Comparison of ENCODE assay signal across 13 mouse cellular contexts in genomic region chr8:94549998-94550397, GRCm38 (mm10). TPM values are rescaled to one million over a fixed set of nuclear protein-coding genes. Genes with fewer than 3 reads are reported as not detected.
DNase-seq lines count a peak whose midpoint lies in the region; ATAC-seq and TF ChIP-seq lines count a peak whose summit lies in the region.
"Had no signal": no experiment of that assay in that cellular context is flagged by ENCODE, and none has a peak within 500 bp of the region (broad histone marks: within the 10 kb centered on the region; RNA-seq: fewer than 3 reads in every experiment).

No protein-coding gene starts in this region.

- peak; percentile 28 for DNase-seq in adrenal gland, adult 8-10 months
- no peak for DNase-seq in adrenal gland, postnatal 10 days
- DNase-seq in kidney, adult 11 months, result peak; percentile 31
- no peak for DNase-seq in MEL (ENCODE audit: low read depth, low spot score)
- peak; percentile 41 to 63 for DNase-seq in heart, postnatal 10 days
- DNase-seq in lung, postnatal 36 days, result no peak
- DNase-seq: lung, adult 2 months; thymus, postnatal 14 days had no signal

- H3K9ac ChIP-seq in kidney, embryonic 15.5 days, result no peak overlapping the region
- no peak overlapping the region for H3K9ac ChIP-seq in MEL (ENCODE audit: control insufficient read depth, low read depth, low read length, poor library complexity, severe bottlenecking)
- H3K9ac ChIP-seq: hindbrain, embryonic 15.5 days; neural tube, embryonic 12.5 days had no signal

- no peaks in the 10 kb centered on the region for H3K9me3 ChIP-seq in kidney, embryonic 15.5 days (replicated peaks)
- H3K9me3 ChIP-seq in MEL (replicated peaks; ENCODE audit: insufficient read depth, low read length), result no peaks in the 10 kb centered on the region
- H3K9me3 ChIP-seq: hindbrain, embryonic 15.5 days; megakaryocyte, embryonic 14.5 days; neural tube, embryonic 12.5 days had no signal

- no peaks in the 10 kb centered on the region for H3K36me3 ChIP-seq in kidney, embryonic 15.5 days
- H3K36me3 ChIP-seq in MEL (ENCODE audit: control insufficient read depth in 1 of 2, insufficient read depth in 2 of 2, low read length in 2 of 2), result peaks cover 0 to 16% of the 10 kb centered on the region in 2 experiments; a peak in 2 of 4 replicates
- H3K36me3 ChIP-seq: hindbrain, embryonic 15.5 days; neural tube, embryonic 12.5 days had no signal

- 0 out of 2 replicates have a peak, but pooled peaks cover 2% of the 10 kb centered on the region for H3K4me1 ChIP-seq in kidney, embryonic 15.5 days
- H3K4me1 ChIP-seq in MEL (ENCODE audit: control insufficient read depth in 1 of 2, insufficient read depth in 2 of 2, low read length in 2 of 2), result peaks cover 4 to 22% of the 10 kb centered on the region in 2 experiments; a peak in 3 of 4 replicates

- H3K27me3 ChIP-seq in kidney, embryonic 15.5 days, result no peaks in the 10 kb centered on the region
- H3K27me3 ChIP-seq in MEL (ENCODE audit: control insufficient read depth in 1 of 2, insufficient read depth in 2 of 2, low read length in 2 of 2), result no peaks in the 10 kb centered on the region
- H3K27me3 ChIP-seq: hindbrain, embryonic 15.5 days; neural tube, embryonic 12.5 days had no signal

- no peak for TF ChIP-seq POLR2A in MEL (IDR thresholded peaks at IDR 0.05; ENCODE audit: control insufficient read depth in 1 of 2, insufficient read depth in 1 of 2, low read depth in 1 of 2, low read length in 2 of 2, poor library complexity in 1 of 2)

- no peak for TF ChIP-seq RAD21 in MEL (IDR thresholded peaks at IDR 0.05; ENCODE audit: low read depth, low read length)

- TF ChIP-seq CTCF in MEL (IDR thresholded peaks at IDR 0.05 in 2 of 3, conservative IDR thresholded peaks at IDR 0.05 in 1 of 3; ENCODE audit: control insufficient read depth in 1 of 3, insufficient read depth in 1 of 3, low read depth in 2 of 3, low read length in 3 of 3, poor library complexity in 1 of 3, severe bottlenecking in 1 of 3), result no peak

- no peak overlapping the region for H3K4me2 ChIP-seq in kidney, embryonic 15.5 days
- H3K4me2 ChIP-seq: hindbrain, embryonic 15.5 days; neural tube, embryonic 12.5 days had no signal

- no peak for TF ChIP-seq EP300 in MEL (IDR thresholded peaks at IDR 0.05; ENCODE audit: low read depth in 1 of 2, low read length in 2 of 2)

- no peak overlapping the region for H3K27ac ChIP-seq in kidney, embryonic 15.5 days
- H3K27ac ChIP-seq in MEL (ENCODE audit: control insufficient read depth, low read depth, low read length), result peak overlapping the region; percentile 77; the same call in 1 of the 2 replicates
- H3K27ac ChIP-seq: neural tube, embryonic 12.5 days had no signal

- no peaks in the 10 kb centered on the region; the same call in 1 of the 2 replicates for H3K79me2 ChIP-seq in MEL (ENCODE audit: control insufficient read depth, insufficient read depth, low read length, poor library complexity)

- no peak for ATAC-seq in kidney, embryonic 15.5 days (replicated peaks; ENCODE audit: low FRiP score)
- no peak for ATAC-seq in megakaryocyte-erythroid progenitor cell, adult 5-6 weeks (replicated peaks; ENCODE audit: low FRiP score, low TSS enrichment, poor library complexity, severe bottlenecking)

- no peak overlapping the region for H3K4me3 ChIP-seq in kidney, embryonic 15.5 days (replicated peaks)
- no peak overlapping the region for H3K4me3 ChIP-seq in MEL (ENCODE audit: control insufficient read depth in 1 of 2, insufficient read depth in 1 of 2, low read depth in 2 of 2, low read length in 2 of 2)
- H3K4me3 ChIP-seq: hindbrain, embryonic 15.5 days; megakaryocyte, embryonic 14.5 days; neural tube, embryonic 12.5 days had no signal

- intact Hi-C loops in heart, postnatal 10 days (cut with DNase I), result no loop called here

- 73% methylated on average over 5 of the region's 5 CpGs for WGBS in kidney, embryonic 15.5 days

TF ChIP-seq in MEL, 35 proteins besides CTCF, POLR2A, EP300 and RAD21:
- TF ChIP-seq POLR2AphosphoS2 (IDR thresholded peaks at IDR 0.05; ENCODE audit: low read length), result no peak
- TF ChIP-seq TBP (IDR thresholded peaks at IDR 0.05; ENCODE audit: low read depth, low read length), result no peak
- TF ChIP-seq JUND (IDR thresholded peaks at IDR 0.05; ENCODE audit: low read depth, low read length), result no peak
- no peak for TF ChIP-seq MAFK (IDR thresholded peaks at IDR 0.05; ENCODE audit: borderline replicate concordance, low read depth, low read length)
- TF ChIP-seq GATA1 (IDR thresholded peaks at IDR 0.05; ENCODE audit: low read depth, low read length), result no peak

RNA-seq across cellular contexts. Expression of gene Cpne2, which starts 17.2 kb away (rescaled TPM):
- 10 to 100 TPM; 15.9 to 29.0 (median 22.4) TPM for total RNA-seq in adrenal gland, adult 8-10 months (2022)
- 10 to 100 TPM; 12.6 to 16.6 TPM for total RNA-seq in adrenal gland, postnatal 10 days (2021)
- polyA plus RNA-seq in kidney, embryonic 15.5 days (2015; fragmentation: Nextera tagmentation; extraction: Ambion mirVana), result 11.1 and 11.9 TPM in 2 replicates
- total RNA-seq in MEL (2012; rRNA removed), result 15.7 and 19.1 TPM in 2 replicates
- polyA plus RNA-seq in MEL (2012; ENCODE audit: insufficient read depth in 1 of 2, insufficient read length in 2 of 2, low read depth in 1 of 2, low replicate concordance in 2 of 2, missing spikeins in 1 of 2), result 10 to 100 TPM in 1 of 2 experiments, not detected in 1; 29.7 TPM
- 1 to 10 TPM; 6.3 to 7.0 TPM for total RNA-seq in heart, postnatal 10 days (2021)
- 111 and 116 TPM in 2 replicates for total RNA-seq in megakaryocyte-erythroid progenitor cell, adult 5-6 weeks (2014; fragmentation: Nextera tagmentation)
- total RNA-seq in megakaryocyte-erythroid progenitor cell, adult 5-6 weeks (2017), result 78.7 and 81.7 TPM in 2 replicates

RNA-seq across cellular contexts. Expression of gene Rspry1, which starts 51.7 kb away (rescaled TPM):
- total RNA-seq in adrenal gland, adult 8-10 months (2022), result 10 to 100 TPM; 20.4 to 30.0 (median 22.5) TPM
- 10 to 100 TPM; 20.2 to 23.8 TPM for total RNA-seq in adrenal gland, postnatal 10 days (2021)
- polyA plus RNA-seq in kidney, embryonic 15.5 days (2015; fragmentation: Nextera tagmentation; extraction: Ambion mirVana), result 38.3 and 39.8 TPM in 2 replicates
- total RNA-seq in MEL (2012; rRNA removed), result 32.2 and 34.1 TPM in 2 replicates
- polyA plus RNA-seq in MEL (2012; ENCODE audit: insufficient read depth in 1 of 2, insufficient read length in 2 of 2, low read depth in 1 of 2, low replicate concordance in 2 of 2, missing spikeins in 1 of 2), result 10 to 100 TPM in 1 of 2 experiments, not detected in 1; 24.5 TPM
- 10 to 100 TPM; 14.5 to 16.1 TPM for total RNA-seq in heart, postnatal 10 days (2021)
- 32.6 and 43.4 TPM in 2 replicates for total RNA-seq in megakaryocyte-erythroid progenitor cell, adult 5-6 weeks (2014; fragmentation: Nextera tagmentation)
- 43.9 and 51.2 TPM in 2 replicates for total RNA-seq in megakaryocyte-erythroid progenitor cell, adult 5-6 weeks (2017)

RNA-seq across cellular contexts. Expression of gene Fam192a, which starts 51.8 kb away (rescaled TPM):
- 10 to 100 TPM; 35.4 to 45.5 (median 42.4) TPM for total RNA-seq in adrenal gland, adult 8-10 months (2022)
- total RNA-seq in adrenal gland, postnatal 10 days (2021), result 10 to 100 TPM; 32.2 to 40.6 TPM
- polyA plus RNA-seq in kidney, embryonic 15.5 days (2015; fragmentation: Nextera tagmentation; extraction: Ambion mirVana), result 70.0 and 73.2 TPM in 2 replicates
- 43.3 and 46.3 TPM in 2 replicates for total RNA-seq in MEL (2012; rRNA removed)
- 10 to 100 TPM in 1 of 2 experiments, not detected in 1; 88.1 TPM for polyA plus RNA-seq in MEL (2012; ENCODE audit: insufficient read depth in 1 of 2, insufficient read length in 2 of 2, low read depth in 1 of 2, low replicate concordance in 2 of 2, missing spikeins in 1 of 2)
- 10 to 100 TPM; 20.9 to 27.0 TPM for total RNA-seq in heart, postnatal 10 days (2021)
- total RNA-seq in megakaryocyte-erythroid progenitor cell, adult 5-6 weeks (2014; fragmentation: Nextera tagmentation), result 52.0 and 60.3 TPM in 2 replicates
- total RNA-seq in megakaryocyte-erythroid progenitor cell, adult 5-6 weeks (2017), result 89.9 and 154 TPM in 2 replicates

Comparison
In these comparisons a context has a peak if more than half of its experiments do, and no peak if none do; other contexts are left out.
1. DNase-seq: peak in adrenal gland, adult 8-10 months (single experiment), kidney, adult 11 months (single experiment) and heart, postnatal 10 days (2 of 2); none in adrenal gland, postnatal 10 days (single experiment), MEL (single experiment) and lung, postnatal 36 days (single experiment).